Mouse (Mus musculus): Measurements from ENCODE around the gene Hectd4.
A peak's percentile ranks its signal among the peaks of the same experiment; 100 is the strongest.
"Not testable (repeated sequence)": the region's sequence is repeated elsewhere in the genome, so short reads cannot be mapped to it uniquely, and the experiment has no call there.

Hectd4 gene

DNA sequence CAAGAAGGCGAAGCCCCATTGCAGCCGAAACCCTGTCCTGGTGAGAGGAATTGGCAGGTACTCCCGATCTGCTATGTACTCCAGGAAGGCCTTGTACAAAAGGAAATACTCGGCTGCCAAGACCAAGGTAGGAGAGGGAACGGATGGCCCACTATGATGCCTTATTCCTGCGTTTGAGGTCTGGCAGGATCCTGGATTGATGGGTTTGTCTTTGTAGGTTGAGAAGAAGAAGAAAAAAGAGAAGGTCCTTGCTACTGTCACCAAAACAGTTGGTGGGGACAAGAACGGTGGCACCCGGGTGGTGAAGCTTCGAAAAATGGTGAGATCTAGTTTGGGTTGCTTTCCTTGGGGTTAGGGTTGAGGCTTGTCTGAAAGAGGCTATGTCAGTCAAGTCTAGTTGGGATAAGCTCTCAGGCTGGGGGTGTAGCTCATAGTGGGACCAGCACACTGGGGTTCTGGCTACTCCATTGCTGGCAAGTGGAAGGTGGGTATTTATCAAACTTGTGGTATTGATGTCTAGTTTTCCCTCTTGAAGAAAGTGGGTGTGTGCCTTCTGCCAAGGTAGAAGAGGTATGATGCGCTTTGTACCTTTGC is 14.4 kb upstream of the Hectd4 start:
- DNase-seq (ENCODE audit: extremely low read depth, insufficient read length, low spot score) = not testable (repeated sequence)

DNA sequence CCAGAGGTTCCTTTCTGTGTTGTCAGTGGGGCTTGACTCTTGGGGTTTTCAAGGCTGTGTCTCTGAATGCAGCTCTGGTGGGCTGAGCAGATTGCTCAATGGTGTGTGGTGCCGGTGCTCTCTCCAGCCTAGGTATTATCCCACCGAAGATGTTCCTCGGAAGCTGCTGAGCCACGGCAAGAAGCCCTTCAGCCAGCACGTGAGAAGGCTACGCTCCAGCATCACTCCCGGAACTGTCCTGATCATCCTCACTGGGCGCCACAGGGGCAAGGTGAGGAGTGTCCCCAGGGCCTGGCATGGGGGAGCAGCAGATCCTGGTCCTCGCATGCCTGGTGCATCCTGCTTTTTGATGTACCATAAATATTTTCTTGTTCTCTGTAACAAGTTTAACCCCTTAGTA is 13.5 kb upstream of the Hectd4 start:
- no peak for DNase-seq (ENCODE audit: extremely low read depth, insufficient read length, low spot score)

DNA sequence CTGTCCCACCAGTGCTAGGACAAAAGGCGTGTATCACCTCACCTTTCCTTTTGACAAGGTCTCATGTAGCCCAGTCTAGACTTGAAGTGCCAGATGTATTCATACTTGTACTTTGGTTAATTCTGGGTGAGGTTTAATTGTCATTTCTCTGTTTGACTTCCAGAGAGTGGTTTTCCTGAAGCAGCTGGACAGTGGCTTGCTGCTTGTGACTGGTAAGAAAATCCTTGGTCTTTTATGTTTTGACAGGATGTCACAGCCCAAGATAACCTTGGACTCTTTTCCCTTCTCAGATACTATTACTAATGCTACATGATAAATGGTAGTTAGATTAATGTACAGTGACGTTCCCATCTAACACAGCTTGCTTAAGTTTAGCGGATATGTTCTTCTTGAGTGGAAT is 13.0 kb upstream of the Hectd4 start:
- DNase-seq (ENCODE audit: extremely low read depth, insufficient read length, low spot score) = no peak

DNA sequence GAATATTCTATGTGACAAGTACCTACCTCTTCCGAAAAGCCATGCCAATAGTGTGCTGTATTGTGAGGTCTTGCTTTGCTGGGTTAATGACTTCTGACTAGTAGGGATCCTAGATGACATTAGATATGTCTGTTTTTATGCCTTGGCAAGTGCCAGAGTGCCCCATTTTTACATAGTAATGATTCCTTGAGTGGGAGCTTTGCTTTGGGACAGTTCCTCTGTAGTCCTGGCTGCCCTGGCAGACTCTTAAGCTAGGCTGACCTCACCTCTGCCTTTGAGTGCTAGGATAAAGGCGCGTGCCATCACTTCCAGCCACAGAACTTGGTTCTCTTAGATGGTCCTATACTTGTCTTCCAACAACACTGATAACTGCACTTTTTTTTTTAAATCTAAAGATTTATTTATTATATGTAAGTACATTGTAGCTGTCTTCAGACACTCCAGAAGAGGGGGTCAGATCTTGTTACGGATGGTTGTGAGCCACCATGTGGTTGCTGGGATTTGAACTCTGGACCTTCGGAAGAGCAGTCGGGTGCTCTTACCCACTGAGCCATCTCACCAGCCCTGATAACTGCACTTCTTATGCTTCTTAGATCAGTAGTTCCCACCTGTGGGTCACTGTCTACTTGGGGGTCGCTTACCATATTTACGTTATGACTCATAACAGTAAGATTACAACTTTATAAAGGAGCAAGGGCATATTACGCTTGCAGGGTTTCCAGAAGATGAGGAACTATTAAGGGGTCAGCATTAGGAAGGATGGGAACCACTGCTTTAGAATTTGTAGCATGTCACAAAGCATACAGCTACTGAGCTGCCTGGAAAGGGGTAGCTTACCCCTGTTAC is 10.0 kb upstream of the Hectd4 start:
- DNase-seq (ENCODE audit: extremely low read depth, insufficient read length, low spot score) = no peak

DNA sequence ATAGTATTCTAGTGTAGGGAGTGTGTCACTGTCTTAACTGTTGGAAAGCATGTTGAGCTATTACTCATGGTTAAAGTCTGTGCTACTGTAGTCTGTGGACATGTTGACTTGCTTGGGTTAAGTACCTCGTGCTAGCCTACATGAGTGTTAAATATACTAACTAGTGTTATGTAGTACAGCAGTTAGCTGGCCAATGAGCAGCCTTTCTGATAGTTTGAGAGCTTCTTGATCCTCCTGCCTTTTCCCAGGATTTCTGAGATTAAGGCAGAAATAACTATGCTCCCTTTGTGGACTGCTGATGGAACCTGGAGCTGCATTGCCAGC is 9.5 kb upstream of the Hectd4 start:
- no peak for DNase-seq (ENCODE audit: extremely low read depth, insufficient read length, low spot score)

DNA sequence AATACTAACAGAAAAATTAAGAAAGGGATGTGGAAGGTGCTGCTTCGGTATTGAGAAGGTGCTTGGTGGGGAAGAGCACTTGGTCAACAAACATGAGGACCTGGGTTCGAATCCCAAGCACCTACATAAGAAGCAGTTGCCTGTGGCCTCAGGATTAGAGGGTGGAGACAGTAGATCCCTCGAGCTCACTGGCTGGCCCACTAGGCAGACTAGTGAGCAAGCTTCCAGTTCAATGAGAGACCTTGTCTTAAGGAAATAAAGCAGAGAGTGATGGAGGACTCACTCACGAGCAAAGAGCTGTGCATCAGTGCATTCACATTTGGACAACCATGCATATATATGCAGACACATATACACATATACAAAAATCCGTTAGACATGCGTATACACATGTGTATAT is 7.9 kb upstream of the Hectd4 start:
- no peak for DNase-seq (ENCODE audit: extremely low read depth, insufficient read length, low spot score)

DNA sequence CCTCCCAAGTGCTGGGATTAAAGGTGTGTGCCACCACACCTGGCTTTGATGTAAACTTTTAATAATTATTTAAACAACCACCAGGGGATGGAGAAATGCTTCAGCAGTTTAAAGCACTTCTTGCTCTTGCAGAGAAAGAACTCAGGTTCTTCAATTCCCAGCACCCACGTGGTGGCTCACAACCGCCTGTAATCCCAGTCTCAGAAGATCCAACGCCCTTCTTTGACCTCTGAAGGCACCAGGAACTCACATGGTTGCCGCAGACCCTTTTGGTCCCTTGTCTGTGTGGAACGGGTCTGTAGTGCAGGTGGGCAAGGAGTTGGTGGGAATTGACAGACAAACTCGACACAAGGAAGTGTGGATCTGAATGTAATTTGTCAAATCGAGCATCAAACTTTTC is 5.3 kb upstream of the Hectd4 start:
- DNase-seq (ENCODE audit: extremely low read depth, insufficient read length, low spot score) = no peak

DNA sequence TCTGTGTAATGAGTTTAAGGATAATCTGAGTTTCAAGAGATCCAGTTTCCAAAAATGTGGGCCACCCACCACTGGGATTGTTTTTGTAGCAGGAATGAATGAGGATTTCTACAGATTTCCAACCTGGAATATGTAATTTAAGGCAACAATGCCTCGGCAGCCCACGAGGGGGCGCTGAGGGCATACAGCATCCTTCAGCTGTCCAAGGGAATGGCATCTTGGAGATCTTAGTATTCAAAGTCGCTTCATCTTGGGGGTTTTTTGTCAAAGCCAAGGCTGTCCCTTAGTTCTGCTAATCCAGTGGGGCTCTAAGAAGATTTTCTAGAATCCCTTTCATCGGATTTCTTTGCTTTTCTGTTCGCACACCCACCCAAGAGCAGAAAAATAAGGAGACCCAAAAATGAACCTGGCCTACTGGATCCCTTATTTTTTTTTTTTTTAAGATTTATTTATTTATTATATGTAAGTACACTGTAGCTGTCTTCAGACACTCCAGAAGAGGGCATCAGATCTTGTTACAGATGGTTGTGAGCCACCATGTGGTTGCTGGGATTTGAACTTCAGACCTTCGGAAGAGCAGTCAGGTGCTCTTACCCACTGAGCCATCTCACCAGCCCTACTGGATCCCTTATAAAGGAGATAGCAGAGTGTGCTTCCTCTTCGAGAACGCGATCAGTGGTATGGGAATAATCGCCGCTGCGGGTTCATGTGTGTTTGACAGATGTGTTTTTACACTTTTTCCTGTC is 4.5 kb upstream of the Hectd4 start:
- no peak for DNase-seq (ENCODE audit: extremely low read depth, insufficient read length, low spot score)

DNA sequence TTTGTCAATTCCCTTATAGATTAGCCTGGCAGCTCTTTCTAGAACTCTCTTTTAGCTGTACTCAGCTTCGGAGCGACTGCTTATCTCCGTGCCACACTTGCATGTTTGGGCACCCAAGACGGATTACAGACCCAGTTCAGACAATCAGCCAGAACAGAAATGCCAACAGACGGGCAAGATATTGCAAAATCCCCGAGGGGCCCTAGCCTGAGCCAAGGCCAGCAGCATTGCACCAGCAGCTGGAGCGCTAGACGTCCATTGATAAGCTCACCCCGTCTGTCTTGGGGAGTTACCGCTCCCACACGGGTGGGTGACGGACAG is 3.9 kb upstream of the Hectd4 start:
- DNase-seq (ENCODE audit: extremely low read depth, insufficient read length, low spot score) = no peak

DNA sequence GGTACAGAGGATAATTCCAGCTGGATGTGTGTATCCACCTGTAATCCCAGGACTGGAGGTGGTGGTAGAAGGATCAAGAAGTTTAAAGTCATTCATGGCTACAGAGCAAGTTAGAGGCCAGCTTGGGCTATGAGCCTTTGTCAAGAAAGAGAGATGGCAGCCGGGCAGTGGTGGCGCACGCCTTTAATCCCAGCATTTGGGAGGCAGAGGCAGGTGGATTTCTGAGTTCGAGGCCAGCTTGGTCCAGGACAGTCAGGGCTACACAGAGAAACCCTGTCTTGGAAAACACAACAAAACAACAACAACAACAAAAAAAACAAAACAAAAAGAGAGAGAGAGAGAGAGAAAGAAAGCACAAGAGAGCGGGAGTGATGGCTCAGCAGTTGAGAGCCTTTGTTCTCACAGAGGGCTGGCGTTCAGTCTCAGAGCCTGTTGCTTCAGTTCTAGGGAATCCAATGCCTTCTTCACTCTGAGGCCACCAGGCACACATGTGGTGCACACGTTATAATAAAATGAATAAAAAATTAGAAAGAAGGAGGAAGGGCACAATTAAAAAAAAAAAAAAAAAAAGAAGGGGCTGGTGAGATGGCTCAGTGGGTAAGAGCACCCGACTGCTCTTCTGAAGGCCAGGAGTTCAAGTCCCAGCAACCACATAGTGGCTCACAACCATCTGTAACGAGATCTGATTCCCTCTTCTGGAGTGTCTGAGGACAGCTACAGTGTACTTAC is 3.3 kb upstream of the Hectd4 start:
- DNase-seq (ENCODE audit: extremely low read depth, insufficient read length, low spot score) = not testable (repeated sequence)

DNA sequence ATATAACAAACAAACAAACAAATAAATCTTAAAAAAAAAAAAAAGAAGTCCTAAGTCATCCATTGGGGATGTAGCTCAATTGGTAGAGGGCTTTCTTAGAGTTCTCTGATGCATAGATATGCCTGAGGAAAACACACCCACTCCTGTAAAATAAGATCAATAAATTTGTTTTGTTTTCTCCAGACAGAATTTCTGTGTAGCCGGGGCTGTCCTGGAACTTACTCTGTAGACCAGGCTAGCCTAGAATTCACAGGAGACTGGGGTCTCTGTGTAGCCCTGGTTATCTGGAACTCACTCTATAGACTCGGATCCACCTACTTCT is 2.7 kb upstream of the Hectd4 start:
- no peak for DNase-seq (ENCODE audit: extremely low read depth, insufficient read length, low spot score)

DNA sequence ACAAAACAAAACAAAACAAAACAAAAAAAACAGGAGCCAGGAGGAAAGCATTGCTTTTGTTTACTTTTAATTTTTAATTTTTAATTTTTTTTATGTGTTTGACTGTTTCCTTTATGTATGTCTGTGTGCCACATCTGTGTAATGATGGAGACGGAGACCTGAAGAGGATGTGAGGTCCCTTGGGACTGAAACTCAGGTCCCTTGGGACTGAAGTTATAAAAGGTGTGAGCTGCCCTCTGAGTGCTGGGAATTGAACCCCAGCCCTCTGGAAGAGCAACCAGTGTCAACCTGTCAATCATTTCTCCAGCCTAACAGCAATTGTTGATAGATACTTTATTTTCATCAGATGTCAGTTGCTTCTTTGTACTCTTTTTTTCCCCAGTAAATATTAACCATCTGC is 829 bp upstream of the Hectd4 start:
- no peak for DNase-seq (ENCODE audit: extremely low read depth, insufficient read length, low spot score)

DNA sequence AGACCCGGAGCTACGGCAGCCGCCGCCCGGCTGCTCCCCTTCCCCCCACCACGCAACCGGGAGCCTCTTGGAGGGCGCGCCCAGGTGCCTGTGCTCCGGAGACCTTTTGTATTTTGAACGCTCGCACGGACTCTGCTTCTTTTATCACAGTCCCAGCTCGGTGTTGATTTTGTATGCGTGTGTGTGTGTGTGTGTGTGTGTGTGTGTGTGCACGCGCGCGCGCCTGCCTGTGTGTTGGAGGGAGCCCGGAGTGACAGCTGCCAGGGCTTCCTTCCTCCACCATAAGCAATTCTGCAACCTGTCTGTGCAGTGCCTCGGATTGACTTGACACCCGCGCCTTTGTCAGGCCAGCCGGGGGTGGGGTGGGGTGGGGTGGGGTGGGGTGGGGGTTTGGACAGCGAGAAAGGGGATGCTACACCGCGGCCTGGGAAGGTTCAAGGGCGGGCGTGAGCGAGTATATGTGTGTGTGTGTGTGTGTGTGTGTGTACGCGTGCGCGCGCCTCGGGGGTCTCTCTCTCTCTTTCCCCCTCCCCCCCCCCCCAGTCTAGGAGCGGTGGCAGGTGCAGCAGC is 798 bp downstream of the Hectd4 start:
- DNase-seq (ENCODE audit: extremely low read depth, insufficient read length, low spot score) = peak; percentile 42

DNA sequence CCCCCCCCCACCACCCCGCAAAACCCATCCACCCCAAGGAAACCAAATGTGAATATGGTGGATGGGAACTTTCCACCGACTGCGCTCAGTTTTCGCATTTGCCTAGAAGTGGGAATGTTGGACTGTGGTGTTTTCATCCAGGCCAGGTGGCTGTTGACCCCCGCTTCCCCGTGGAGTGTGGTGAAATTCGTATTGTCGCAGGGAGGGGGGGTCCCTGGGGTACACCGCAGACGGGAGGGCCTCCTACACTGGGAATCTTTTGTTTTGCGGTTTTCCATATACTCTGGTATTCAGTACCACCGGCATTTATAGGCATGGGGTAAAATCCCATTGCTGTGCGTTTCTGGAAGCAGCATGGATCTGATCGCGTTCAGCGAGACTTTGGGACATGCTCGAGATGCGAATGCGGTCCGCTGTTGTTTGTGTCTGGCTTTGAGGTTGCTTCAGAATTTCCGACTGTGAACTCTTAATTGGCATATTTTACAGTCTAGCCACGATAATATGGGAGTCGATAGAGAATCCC is 1.4 kb downstream of the Hectd4 start:
- no peak for DNase-seq (ENCODE audit: extremely low read depth, insufficient read length, low spot score)

DNA sequence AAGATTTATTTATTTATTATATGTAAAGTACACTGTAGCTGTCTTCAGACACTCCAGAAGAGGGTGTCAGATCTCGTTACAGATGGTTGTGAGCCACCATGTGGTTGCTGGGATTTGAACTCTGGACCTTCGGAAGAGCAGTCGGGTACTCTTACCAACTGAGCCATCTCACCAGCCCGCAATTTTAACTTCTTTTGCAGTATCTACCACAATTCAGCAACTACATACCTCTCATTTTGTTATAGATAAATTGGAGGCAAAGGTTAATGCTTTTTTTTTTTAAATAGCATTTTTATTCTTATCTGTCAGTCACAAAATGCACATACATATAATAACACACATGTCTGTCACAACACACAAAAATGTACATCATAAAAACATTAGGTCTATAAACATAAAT is 4.0 kb downstream of the Hectd4 start:
- not testable (repeated sequence) for DNase-seq (ENCODE audit: extremely low read depth, insufficient read length, low spot score)

DNA sequence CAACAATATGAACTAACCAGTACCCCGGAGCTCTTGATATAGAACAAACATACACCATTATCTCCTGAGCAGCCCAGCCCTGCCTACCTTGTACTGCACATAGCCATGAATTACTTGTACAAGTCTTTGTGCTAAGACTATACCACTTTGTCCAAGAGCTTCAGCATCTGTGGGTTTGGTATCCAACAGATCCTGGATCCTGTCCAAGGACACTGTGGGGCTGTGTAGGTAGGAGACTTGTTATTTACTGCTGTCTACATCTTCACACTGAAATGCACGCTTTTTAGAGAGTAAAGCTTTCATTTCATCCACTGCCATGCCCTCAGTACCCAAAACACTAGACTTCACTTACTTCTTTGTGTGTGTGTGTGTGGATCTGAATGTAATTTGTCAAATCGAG is 4.8 kb downstream of the Hectd4 start:
- DNase-seq (ENCODE audit: extremely low read depth, insufficient read length, low spot score) = no peak

DNA sequence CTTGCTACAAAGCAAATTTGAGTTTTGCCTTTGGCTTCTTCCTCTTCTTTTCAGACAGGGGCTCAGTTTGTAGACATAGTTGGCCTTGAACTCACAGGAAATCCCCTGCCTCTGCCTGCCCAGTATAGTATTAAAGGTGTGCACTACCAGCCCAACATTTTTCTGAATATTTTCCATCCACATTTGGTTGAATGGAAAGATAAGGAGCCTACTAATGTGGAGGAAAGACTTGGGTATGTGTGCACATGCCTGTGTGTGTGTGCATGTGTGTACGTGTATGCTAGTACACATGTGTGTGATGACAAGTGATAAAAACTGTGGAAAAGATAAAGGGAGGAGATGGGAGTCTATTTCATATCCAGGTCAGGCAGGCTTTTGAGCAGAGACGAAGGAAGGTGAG is 5.8 kb downstream of the Hectd4 start:
- DNase-seq (ENCODE audit: extremely low read depth, insufficient read length, low spot score) = no peak

DNA sequence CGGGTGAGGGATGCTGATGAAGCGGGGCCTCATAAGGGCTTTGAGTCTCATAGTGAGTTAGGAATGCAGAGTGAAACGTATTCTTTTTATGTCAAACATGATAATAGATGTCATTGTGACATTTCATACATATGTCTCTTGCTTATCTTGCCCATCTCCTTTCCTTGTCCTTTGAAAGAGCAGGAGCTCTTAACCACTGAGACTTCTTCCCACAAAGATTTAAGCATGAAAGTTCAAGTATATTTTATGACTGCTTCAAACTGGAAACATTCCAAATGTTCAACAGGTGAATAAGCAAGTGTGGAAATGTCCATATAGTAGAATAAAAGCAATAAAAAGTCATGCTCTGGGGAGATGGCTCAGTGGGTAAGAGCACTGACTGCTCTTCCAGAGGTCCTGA is 6.4 kb downstream of the Hectd4 start:
- no peak for DNase-seq (ENCODE audit: extremely low read depth, insufficient read length, low spot score)

DNA sequence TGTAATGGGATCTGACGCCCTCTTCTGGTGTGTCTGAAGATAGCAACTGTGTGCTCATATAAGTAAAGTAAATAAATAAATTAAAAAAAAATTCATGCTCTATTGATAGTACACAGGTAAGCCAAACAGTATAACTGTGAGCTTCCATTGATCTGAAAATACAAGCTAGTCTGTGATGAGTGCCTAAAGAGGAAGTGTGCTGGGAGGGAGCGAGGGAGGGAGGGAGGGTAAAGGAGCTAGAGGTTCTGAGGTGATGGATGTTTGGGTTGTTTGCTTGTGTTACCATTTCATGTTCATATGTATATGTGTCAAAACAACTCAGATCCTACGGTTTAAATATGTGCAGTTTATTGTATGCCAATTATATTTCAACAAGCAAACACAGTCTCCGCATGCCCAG is 6.8 kb downstream of the Hectd4 start:
- DNase-seq (ENCODE audit: extremely low read depth, insufficient read length, low spot score) = no peak

DNA sequence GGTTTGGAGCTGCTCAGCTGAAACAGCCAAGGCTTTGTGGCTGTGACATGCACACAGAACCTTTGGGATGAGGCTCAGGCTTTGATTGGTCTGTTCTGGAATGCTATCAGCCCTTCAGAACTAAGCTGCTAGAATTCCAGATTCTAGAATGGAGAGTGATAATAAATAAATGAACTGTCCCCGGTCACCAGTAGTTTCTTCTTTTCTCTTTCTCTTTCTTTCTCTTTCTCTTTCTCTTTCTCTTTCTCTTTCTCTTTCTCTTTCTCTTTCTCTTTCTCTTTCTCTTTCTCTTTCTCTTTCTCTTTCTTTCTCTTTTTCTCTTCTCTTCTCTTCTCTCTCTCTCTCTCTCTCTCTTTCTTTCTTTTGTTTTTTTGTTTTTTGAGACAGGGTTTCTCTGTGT is 7.3 kb downstream of the Hectd4 start:
- DNase-seq (ENCODE audit: extremely low read depth, insufficient read length, low spot score) = not testable (repeated sequence)

DNA sequence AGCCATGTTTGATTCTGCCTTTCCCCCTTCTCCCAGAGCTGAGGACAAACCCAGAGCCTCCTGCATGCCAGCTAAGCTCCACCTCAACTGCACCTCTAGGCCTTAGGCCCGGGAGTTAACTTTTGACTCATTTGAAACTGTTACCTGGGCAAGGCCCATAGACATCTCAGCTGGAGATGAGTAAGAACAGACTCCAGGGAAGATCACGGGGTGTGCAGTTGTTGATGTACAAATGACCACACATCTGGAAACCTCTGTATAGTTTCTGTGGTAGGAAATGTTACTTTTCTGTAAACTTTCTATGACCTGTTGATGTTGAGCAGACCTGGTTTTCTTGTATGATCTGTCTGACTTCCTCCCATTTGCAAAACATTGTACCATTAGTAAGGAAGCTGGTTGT is 9.2 kb downstream of the Hectd4 start:
- no peak for DNase-seq (ENCODE audit: extremely low read depth, insufficient read length, low spot score)

Measured in 3134 (cell line).